Mouse (Mus musculus): ENCODE measurements around the gene Rrp12. TPM values are rescaled to one million over a fixed set of nuclear protein-coding genes. Genes with fewer than 3 reads are reported as not detected.

Rrp12 gene
- total RNA-seq, 2 experiments from 2014 or later, result 27.6 to 28.4 TPM

DNA sequence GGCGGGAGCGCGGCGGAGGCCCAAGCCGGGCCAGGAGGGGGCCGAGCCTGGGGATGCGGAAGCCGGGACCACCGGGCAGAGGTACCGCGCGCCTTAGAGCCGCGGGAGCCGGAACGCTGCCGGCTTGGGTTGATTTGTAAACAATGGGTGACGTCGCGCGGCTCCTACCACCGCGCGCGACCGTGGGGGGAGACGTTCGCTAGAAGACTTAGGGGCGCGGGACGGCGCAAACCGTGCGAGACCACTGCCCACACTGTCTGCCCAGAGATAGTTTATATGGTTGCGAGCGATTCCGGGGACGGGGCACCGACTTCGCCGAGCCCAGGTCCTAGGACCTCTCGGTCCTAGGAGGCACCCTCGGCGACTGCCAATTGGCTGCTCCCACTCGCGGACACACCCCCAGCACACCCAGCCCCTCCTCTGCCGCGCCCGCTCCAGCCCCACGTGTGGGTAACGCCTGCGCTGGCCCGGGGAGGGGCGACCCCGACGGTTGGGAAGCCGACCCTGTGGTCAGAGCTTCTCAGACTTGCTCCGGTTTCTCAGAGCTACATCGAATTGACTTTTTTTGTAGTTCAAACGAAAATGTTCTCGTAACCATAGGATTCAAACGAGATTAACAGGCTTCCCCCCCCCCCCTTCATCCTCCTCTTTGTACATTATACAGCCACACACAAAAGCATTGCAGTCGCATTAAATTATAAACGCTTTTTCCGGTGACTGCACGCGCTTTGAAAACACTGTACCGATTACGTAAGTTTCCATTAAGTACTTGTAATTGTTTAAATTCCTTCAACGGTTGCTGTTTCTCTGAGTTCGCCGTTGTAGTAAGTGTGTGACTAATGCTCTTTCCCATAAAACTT, 47.8 kb downstream of the Rrp12 start, which contains the start of gene Frat2:
Frat2 (minus strand) TSS at position 141 of the 860 bp plus-strand sequence.
- DNase-seq, result peak; percentile 84

DNA sequence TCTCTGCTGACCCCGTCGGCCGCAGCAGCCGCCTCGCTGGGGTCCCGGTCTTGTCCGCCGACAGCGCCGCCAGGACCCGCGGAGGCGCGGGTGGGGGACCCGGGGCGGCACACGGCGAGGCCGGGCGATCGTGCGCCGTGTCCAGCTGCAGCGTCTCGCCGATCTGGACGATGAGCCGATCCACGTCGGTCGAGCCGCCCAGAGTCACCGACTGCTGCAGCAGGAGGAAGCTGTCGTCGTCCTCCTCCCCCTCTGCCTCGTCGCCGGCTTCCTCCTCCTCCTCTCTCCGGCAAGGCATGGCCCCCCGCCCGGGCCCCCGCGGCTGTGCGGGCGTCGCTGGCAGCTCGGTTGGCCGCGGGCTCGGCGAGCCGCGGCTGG, 48.4 kb downstream of the Rrp12 start:
- DNase-seq, result peak; percentile 61

DNA sequence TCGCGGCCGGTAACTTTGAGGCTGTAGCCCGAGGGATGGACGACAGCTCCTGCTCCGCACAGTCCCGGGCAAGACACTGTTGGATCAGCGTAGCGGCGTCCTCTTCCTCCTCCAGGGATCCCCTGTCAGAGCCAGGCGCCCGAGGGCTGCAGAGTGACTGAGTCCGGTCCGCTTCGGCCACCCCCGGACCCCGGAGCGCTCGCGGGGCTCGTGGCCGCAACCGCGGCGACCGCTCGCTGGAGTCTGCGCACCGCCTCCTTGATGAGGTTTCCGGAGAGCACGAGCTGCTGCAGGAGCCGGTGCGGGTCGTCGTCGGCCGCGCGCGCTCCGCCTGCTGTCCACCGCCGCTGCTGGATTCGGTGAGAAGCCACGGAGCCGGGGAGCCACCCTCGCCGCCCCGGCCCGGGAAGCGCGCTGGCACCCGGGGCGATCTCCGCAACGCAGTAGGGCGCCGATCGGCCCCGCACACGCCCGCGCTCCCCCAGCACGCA, 48.8 kb downstream of the Rrp12 start:
- peak; percentile 58 for DNase-seq

DNA sequence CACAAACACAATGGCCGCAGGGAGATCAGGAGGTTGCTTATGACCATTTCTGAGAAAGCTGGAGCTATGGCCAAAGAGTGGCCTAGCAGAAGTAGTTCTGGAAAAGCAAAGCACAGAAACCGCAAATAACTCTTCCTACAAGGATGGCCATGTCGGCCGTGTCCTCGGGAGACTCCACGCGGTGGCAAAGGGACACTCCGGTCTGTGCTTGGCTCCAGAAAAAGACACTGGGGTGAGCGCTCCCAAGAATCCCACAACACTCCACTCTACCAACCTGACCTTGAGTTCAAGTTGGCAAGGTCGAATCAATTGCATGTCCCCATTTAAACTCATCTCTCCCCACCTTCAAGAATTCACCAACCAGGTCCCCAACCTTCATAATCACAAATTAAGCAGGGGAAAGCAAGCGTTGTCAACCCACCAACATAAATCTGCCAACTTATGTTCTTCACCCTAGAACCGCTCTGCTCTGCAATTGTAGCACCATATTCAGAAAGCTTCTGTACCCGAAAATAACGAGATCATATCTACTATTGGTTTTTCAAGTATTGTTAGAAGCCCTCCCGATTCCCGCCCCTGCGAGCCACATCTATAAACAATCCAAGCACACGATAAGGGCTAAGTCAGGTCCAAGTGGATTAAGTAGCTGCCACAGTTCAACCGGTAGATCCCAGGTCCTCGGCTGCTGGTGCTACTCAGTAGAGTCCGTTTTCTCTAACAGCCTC, 49.4 kb downstream of the Rrp12 start:
- DNase-seq, result peak; percentile 24

DNA sequence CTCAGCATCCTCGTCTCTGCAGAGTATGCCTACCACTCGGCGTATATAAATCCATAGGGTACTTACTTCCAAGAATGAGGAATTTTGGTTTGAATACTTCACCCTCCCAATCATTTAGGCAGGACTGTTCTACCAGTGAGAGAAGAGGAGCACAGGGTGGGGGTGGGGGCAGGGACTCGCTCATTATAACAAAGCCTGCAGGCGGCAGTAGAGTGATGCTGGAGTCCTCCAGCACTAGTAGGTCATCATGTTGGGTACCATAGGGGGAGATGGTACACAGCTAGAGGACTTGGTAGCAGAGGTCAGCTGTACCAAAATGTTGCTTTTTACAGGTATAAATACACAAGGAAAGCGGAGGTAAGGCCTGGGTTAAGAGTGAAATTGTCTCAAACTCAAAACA, 51.6 kb downstream of the Rrp12 start:
- DNase-seq, result no peak

DNA sequence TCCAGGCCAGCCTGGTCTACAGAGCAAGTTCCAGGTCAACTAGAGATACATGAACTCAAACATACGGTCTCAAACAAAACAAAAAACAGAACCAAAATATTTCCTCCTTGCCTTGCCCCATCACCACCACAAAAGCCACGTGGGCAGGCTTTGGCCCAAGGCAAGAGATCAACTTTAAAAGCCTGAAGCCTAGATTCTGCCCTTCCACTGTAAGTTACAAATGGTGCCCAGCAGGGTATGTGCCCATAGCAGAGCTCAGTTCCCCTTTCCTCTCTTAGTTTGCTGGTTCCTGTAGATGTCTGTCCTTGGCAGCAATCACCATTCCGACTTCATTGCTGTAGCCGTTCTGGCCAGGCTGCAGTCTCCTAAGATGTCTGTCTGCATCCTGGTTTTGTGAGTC, 53.3 kb downstream of the Rrp12 start:
- DNase-seq, result no peak

DNA sequence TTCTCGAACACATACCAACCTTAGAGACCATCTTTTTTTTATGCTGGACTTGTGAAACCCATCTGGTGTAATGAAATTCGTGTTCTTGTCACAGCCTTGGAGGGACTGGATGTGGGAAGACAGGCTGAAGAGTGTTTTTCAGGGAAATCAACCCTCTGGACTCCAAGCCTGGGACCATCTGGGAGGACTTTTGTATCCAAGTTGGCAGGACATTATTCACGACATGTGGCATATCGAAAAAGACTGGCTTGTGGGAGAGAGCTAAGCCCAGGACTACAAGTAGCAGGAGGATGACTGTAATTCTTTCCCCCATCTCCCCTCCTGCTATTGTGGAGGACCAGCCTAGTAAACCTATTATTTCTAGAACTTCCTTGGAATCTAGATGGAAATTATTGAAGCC, 53.8 kb downstream of the Rrp12 start:
- no peak for DNase-seq

DNA sequence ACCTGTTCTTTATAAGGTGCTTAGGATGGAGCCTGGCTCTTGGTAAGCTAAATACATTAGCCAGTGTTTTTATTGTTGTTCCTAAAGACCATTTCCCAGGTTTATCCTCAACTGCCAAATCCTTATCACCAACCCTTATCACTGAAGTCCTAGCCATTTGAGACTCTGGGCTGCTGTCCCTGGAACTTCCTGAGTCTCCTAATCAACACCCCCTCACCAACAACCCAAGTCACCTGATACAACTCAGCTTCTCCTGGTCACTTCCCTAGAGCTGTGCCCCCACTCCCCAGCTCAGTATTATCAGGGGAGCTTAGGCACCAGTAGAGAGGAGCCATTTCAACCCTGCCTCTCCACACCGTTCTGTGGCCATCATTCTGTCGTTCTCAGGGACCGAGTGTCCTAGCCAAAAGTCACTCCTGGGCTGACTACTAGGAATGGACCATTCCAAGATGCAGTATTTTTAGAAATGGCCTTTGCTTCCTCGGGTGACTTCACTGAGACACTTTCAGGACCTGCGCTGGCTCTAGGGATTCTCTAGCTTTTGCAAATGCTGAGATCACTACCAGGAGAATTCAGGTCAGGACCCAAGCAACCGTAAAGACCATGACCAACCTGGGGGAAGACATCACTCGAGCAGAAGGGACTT, 54.7 kb downstream of the Rrp12 start:
- DNase-seq, result no peak

DNA sequence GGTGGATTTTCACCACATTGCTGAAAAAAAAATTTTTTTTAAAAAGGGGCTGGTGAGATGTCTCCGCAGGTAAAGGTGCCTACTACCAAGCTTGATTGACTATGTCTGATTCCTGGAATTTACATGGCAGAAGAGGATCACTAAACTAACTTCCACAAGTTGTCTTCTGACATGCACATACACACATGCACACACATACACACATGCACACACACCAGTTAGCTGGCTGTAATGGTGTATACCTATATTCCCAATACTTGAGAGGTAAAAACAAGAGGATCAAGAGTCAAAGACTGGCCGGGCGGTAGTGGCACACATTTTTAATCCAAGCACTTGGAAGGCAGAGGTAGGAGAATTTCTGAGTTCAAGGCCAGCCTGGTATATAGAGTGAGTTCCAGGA, 56.3 kb downstream of the Rrp12 start:
- no peak for DNase-seq

DNA sequence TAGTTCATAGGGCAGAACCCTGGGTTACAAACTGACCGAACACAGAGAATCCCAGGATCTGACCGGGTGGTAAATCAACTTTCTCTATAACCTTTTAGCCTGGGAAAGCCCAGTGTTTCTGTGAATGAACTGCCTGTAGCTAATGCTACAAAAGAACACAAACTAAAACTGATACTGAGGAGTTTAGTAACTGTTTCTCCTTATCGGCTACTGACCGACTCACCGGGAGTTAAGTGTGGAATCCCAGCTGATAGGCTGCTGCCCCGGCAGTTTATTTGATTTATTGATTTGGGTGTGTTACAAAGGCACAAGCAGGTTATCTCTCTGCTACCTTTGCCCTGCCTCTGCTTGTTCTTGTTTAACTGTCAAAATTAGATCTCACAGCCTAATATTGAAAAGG, 57.2 kb downstream of the Rrp12 start:
- DNase-seq, result no peak

DNA sequence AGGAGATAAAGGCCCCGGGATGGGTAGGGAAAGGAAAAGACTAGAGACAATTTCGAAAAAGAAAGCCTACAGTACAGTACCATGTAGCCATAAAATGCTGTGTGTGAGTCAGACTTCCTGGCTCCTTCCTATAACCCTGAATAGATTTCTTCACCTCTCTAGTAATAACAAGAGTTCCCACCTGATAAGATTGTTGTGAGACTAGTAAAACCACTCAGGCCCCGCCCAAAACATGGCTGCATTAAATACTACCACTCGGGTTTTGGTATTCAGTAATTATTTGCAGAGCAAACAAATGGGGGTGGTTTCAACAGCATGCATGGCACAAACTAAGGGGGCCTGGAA, 58.1 kb downstream of the Rrp12 start:
- DNase-seq, result no peak

DNA sequence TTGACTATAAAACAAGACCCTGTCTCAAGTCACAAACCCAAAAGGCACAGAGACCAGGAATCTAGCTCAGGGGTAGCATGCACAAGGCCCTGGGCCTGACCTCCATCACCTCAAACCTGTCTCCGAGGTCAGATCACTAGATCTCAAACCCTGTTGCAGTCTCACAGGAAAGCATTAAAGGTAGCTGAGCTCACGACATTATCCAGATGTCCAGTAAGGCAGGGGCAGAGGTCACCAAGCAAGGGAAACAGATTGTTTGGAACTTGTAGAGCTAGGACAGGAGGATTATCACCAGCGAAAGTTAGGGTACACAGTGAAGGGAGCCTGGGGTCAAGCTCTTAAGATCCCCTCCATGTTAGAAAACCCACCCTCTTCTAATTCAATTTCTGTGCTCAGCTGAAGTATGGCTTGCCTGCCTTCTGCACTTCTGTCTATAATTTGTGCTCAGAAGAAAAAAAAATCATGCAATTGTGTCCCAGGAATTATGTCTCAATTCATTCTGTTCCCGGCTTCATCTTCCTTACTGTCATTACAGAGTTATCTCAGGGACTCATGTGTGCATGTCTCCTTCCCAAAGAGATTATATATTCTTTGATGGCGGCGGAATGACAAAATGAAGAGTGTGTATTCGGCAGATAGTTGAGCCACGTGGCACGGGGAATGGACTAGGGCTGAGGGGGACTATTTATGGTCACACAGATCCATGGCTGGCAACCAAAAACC, 58.6 kb downstream of the Rrp12 start:
- DNase-seq, result no peak

DNA sequence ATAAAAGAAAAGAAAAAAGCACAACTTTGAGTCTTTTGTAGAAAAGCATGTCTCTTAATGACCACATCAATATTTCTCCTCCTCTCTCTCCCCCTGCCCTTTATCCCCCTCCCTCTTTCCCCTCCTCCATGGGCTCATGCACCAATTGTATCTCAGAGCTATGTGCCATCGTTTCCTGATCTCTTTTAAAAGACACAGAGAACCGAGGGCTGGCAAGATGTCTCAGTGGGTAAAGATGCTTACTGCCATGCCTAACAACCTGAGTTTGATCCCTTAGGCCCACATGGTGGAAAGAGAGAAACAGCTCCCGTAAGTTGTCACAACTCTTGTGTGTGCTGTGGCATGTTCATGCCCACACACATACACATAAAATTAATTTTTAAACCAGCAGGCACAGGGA, 59.3 kb downstream of the Rrp12 start:
- DNase-seq, result no peak

DNA sequence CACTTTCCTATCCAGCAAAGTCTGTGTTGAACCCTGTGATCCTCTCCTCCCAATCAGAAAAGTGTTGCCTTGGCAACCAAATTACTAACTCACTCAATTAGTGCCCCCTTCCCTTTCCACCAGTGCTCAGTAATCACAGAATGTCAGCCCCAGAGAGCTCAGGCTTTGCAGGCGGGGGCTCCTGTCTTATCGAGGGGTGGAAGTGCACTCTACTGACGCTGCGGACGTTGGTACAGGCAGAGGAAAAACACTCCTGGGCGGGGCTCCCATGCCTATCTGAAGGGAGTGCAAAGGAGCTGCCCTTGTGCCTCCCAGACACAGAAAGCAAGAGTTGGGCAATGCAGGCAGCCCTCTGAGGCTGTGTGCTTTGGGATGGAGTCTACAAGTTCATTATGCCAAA, 60.2 kb downstream of the Rrp12 start:
- DNase-seq, result no peak

DNA sequence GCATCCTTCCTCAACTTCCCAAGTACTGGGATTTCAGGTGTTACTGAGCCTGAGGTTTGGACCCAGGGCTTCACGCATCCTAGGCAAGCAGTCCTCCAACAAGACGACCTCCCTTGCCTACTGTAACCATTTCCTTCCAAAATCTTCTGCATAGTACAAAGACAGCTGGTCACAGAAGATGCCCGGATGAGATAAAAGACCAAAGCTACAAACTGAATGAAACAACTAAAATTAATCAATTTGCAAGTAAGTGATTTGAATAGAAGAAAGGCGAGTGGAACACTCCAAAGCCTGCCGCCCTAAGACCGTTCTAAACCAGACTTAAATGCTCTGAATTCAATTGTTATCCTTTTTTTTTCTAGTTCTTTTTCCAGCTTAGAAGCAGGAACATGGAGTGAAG, 60.6 kb downstream of the Rrp12 start:
- no peak for DNase-seq

DNA sequence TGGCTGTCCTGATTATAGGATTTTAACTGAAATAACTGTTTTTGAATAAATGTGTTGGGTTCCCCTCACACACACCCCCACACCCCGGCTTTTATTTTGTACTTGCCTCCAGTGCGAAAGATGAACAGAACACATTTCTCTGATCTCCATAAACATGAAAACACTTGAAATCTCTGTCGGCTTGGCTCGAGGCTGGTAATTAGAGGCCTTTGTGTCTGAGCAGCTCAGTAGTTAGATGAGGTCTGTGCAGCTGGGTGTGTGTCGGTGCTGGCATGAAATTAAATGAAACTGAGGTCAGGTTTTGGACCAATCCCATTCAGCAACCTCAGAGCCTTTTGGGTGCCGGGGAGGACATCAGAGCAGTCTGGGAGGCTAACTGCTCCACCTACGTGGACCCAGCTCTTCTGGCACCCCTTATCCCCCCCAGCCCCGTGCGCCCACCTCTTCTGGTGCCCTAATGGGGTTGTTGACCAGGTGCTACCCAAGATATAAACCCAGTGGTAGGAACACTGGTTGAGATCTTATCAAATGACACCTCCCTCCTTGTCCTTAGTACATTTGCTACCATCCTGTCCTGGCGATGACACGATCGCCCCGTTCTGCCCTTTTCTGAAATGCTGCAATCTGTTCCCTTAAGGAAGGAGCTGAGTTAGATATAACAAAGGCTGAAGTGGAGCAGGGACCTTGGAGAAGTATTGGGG, 63.3 kb downstream of the Rrp12 start:
- DNase-seq, result no peak

DNA sequence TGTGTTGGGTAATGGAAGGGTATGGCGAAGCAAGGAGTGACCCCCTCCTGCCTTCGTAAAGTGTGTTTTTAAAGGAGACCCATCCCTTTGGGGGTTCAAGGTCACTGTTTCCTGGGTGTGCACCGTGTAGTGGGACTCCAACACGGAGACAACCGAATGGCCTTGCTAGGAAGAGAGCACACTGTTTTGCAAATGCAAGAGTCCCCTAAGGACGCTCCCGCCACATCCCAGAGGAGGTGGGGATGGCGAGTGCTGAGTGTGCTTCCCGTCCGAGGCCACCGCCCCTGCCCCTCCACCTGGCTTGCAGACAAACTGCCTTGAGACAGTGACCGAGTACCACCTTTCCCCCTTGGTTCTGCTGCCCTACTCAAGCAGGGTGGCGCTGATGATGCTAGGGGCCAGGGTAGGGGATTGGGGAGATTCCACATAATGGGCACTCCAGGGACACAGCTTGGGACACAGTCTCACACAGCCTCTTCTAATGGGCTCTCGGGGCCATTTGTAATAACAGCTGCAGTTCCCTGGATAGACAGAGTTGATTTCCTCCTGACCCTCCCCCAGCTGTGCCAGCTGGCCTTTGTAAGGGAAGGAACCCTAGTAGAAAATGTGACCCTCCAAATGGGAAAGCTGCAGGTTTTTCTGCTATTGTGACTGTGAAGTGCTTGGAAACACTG, 64.1 kb downstream of the Rrp12 start:
- no peak for DNase-seq

DNA sequence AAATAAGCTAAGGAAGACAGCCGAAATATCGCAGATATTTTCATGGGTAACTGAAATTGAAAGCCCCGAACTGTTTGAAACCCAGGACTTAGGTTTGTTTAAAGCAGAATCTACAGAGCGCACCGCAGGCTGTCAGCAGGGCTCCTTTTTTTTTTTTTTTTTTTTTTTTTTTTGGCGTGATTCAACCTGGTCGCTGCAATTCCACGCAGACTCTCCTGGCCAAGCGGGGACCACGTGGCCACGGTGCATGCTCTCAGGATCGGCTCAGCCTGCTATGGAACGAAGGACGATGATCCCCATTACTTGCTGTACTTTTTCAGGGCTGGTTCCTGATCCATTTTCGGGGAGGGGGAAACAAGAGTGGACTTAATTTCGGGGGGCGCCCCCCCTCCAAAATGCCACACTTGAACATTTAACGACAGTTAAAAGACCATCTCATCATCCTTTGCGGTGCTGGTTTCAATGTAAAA, 64.8 kb downstream of the Rrp12 start:
- DNase-seq, result peak; percentile 30

DNA sequence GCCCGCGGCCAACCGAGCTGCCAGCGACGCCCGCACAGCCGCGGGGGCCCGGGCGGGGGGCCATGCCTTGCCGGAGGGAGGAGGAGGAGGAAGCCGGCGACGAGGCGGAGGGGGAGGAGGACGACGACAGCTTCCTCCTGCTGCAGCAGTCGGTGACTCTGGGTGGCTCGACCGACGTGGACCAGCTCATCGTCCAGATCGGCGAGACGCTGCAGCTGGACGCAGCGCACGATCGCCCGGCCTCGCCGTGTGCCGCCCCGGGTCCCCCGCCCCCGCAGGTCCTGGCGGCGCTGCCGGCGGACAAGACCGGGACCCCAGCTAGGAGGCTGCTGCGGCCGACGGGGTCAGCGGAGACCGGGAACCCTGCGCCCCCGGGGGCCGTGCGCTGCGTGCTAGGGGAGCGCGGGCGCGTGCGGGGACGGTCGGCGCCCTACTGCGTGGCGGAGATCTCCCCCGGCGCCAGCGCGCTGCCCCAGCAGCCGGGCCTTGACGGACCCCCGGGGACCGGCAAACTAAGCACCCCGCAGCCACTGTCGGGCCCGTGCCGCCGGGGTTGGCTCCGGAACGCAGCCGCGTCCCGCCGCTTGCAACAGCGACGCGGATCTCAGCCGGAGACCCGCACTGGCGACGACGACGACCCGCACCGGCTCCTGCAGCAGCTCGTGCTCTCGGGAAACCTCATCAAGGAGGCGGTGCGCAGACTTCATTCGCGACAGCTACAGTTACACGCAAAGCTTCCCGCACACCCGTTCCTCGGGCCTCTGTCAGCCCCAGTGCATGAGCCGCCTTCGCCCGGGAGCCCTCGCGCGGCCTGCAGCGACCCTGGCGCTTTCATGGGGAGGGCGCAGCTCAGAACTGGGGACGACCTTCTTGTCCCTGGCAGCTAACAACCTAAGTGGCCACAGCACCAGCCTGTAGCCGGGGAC, 65.6 kb downstream of the Rrp12 start:
- peak; percentile 70 for DNase-seq

Data from gastrocnemius, postnatal 10 days (tissue).